ENCODE assay signal across 8 mouse cellular contexts in genomic region chr8:119811925-119812324, GRCm38 (mm10). TPM values are rescaled to one million over a fixed set of nuclear protein-coding genes. Genes with fewer than 3 reads are reported as not detected.
A peak's percentile ranks its signal among the peaks of the same experiment; 100 is the strongest.
DNase-seq lines count a peak whose midpoint lies in the region; ATAC-seq and TF ChIP-seq lines count a peak whose summit lies in the region.

No protein-coding gene starts in this region.

- H3K9ac ChIP-seq in heart, embryonic 13.5 days, result no peak overlapping the region
- no peak overlapping the region for H3K9ac ChIP-seq in intestine, embryonic 14.5 days (ENCODE audit: low read length)

- H3K4me2 ChIP-seq in heart, embryonic 13.5 days, result no peak overlapping the region
- H3K4me2 ChIP-seq in intestine, embryonic 14.5 days (ENCODE audit: low read length), result no peak overlapping the region
- H3K4me2 ChIP-seq in myocyte (ENCODE audit: low read depth), result peak overlapping the region; percentile 47

- TF ChIP-seq POLR2A in myocyte (IDR thresholded peaks at IDR 0.05; ENCODE audit: insufficient read length, low read depth), result no peak

- ATAC-seq in heart, embryonic 13.5 days (ENCODE audit: extremely low read depth, insufficient number of reproducible peaks, low FRiP score, low TSS enrichment), result no peak
- no peak for ATAC-seq in intestine, embryonic 14.5 days (replicated peaks; ENCODE audit: low FRiP score, low TSS enrichment, low read depth)

- intact Hi-C loops in heart, postnatal 14 days (cut with DNase I), result no loop called here
- intact Hi-C loops in left cerebral cortex, postnatal 4 days (cut with DNase I), result no loop called here

- WGBS in heart, embryonic 13.5 days, result 53% methylated on average over 6 of the region's 6 CpGs
- 28% methylated on average over 6 of the region's 6 CpGs for WGBS in intestine, embryonic 14.5 days

- H3K9me3 ChIP-seq in heart, embryonic 13.5 days, result no peaks in the 10 kb centered on the region
- no peaks in the 10 kb centered on the region for H3K9me3 ChIP-seq in intestine, embryonic 14.5 days (ENCODE audit: control insufficient read depth, low read length)

- 0 out of 2 replicates have a peak overlapping the region, but pooled peaks have one; percentile 36 for H3K27ac ChIP-seq in heart, embryonic 13.5 days (replicated peaks)
- peak overlapping the region; percentile 89 for H3K27ac ChIP-seq in intestine, embryonic 14.5 days (ENCODE audit: low read depth)

- DNase-seq in heart, postnatal 14 days, result no peak
- DNase-seq in CD4-positive, CD25-positive, alpha-beta regulatory T cell, adult 2 months (ENCODE audit: low read depth, low spot score), result peak; percentile 79
- DNase-seq in intestine, embryonic 14.5 days (ENCODE audit: low spot score), result no peak
- no peak for DNase-seq in left cerebral cortex, postnatal 4 days
- no peak for DNase-seq in cerebellum, postnatal 14 days
- no peak for DNase-seq in right cerebral cortex, postnatal 25 days

- H3K27me3 ChIP-seq in heart, embryonic 13.5 days (replicated peaks), result no peaks in the 10 kb centered on the region
- no peaks in the 10 kb centered on the region for H3K27me3 ChIP-seq in intestine, embryonic 14.5 days (replicated peaks; ENCODE audit: control insufficient read depth, insufficient read depth, low read length)
- no peaks in the 10 kb centered on the region for H3K27me3 ChIP-seq in myocyte (ENCODE audit: control insufficient read depth, insufficient read depth, insufficient read length)

- H3K4me3 ChIP-seq in heart, embryonic 13.5 days, result no peak overlapping the region
- no peak overlapping the region for H3K4me3 ChIP-seq in intestine, embryonic 14.5 days (ENCODE audit: low read depth, low read length)
- H3K4me3 ChIP-seq in myocyte, result no peak overlapping the region

- no peak overlapping the region for H3ac ChIP-seq in myocyte (ENCODE audit: control insufficient read depth, insufficient read length)

- peaks cover 30% of the 10 kb centered on the region for H3K4me1 ChIP-seq in heart, embryonic 13.5 days
- H3K4me1 ChIP-seq in intestine, embryonic 14.5 days (replicated peaks; ENCODE audit: control insufficient read depth, insufficient read depth, low read length), result peaks cover 33% of the 10 kb centered on the region

- peaks cover 21% of the 10 kb centered on the region; the same call in 1 of the 2 replicates for H3K36me3 ChIP-seq in heart, embryonic 13.5 days
- peaks cover 13% of the 10 kb centered on the region for H3K36me3 ChIP-seq in intestine, embryonic 14.5 days (ENCODE audit: control insufficient read depth, insufficient read depth, low read length)
- peaks cover 8% of the 10 kb centered on the region for H3K36me3 ChIP-seq in myocyte (ENCODE audit: control insufficient read depth, insufficient read depth)

- peaks cover 10% of the 10 kb centered on the region for H3K79me2 ChIP-seq in myocyte (ENCODE audit: control insufficient read depth, insufficient read depth)

TF ChIP-seq in myocyte, 11 proteins besides CTCF, POLR2A, EP300 and RAD21:
- TF ChIP-seq CEBPB (IDR thresholded peaks at IDR 0.05; ENCODE audit: insufficient read depth, poor library complexity, severe bottlenecking) (no peak), SRF (IDR thresholded peaks at IDR 0.05; ENCODE audit: control insufficient read depth, insufficient read length, low read depth) (peak; percentile 99), MYOD1 (IDR thresholded peaks at IDR 0.05; ENCODE audit: control insufficient read depth in 1 of 3, insufficient read length in 2 of 3, low read depth in 2 of 3) (peak in 1 of 3 experiments; percentile 21)

RNA-seq across cellular contexts. Expression of gene Cotl1, which starts 28.4 kb away (rescaled TPM):
- polyA plus RNA-seq in heart, embryonic 13.5 days (2015; fragmentation: Nextera tagmentation; extraction: Ambion mirVana), result 40.2 and 51.4 TPM in 2 replicates
- total RNA-seq in heart, postnatal 14 days (2021), result 10 to 100 TPM; 26.1 to 29.3 TPM
- 410 and 468 TPM in 2 replicates for polyA plus RNA-seq in intestine, embryonic 14.5 days (2014; fragmentation: Nextera tagmentation; extraction: Ambion mirVana)
- 144 TPM for polyA plus RNA-seq in myocyte (2012; fragmentation: generic; extraction: Trizol)
- 100 to 1,000 TPM; 208 to 215 TPM for total RNA-seq in left cerebral cortex, postnatal 4 days (2021)

RNA-seq across cellular contexts. Expression of gene Tldc1, which starts 33.7 kb away (rescaled TPM):
- 14.3 and 14.6 TPM in 2 replicates for polyA plus RNA-seq in heart, embryonic 13.5 days (2015; fragmentation: Nextera tagmentation; extraction: Ambion mirVana)
- total RNA-seq in heart, postnatal 14 days (2021), result 10 to 100 TPM; 11.6 to 14.6 TPM
- polyA plus RNA-seq in intestine, embryonic 14.5 days (2014; fragmentation: Nextera tagmentation; extraction: Ambion mirVana), result 11.1 and 15.0 TPM in 2 replicates
- polyA plus RNA-seq in myocyte (2012; fragmentation: generic; extraction: Trizol), result 9.6 TPM
- 10 to 100 TPM; 15.0 to 16.7 TPM for total RNA-seq in left cerebral cortex, postnatal 4 days (2021)

RNA-seq across cellular contexts. Expression of gene Klhl36, which starts 50.1 kb away (rescaled TPM):
- 10.1 and 10.9 TPM in 2 replicates for polyA plus RNA-seq in heart, embryonic 13.5 days (2015; fragmentation: Nextera tagmentation; extraction: Ambion mirVana)
- total RNA-seq in heart, postnatal 14 days (2021), result 1 to 10 TPM; 3.7 TPM
- polyA plus RNA-seq in intestine, embryonic 14.5 days (2014; fragmentation: Nextera tagmentation; extraction: Ambion mirVana), result 12.9 and 14.0 TPM in 2 replicates
- polyA plus RNA-seq in myocyte (2012; fragmentation: generic; extraction: Trizol), result 4.0 TPM
- total RNA-seq in left cerebral cortex, postnatal 4 days (2021), result 10 to 100 TPM in 1 of 2 experiments, 1 to 10 TPM in 1; 8.9 to 11.8 TPM
